Mouse (Mus musculus) mammary gland, adult 2 months (tissue): ENCODE results near the gene Fam151a. TPM values are rescaled to one million over a fixed set of nuclear protein-coding genes. Genes with fewer than 3 reads are reported as not detected.

ENCODE experiments used
- polyA plus RNA-seq: library from polyadenylated mRNA; depleted of rRNA; stranded (reverse); fragments of >200 nt; gene quantifications from 2 replicates; pipeline ENCODE4 v1.2.3, GENCODE M21; 2012; ENCODE audit warnings: low replicate concordance; rRNA removed

Gene Fam151a
- polyA plus RNA-seq: 0.06 TPM in 1 of 2 replicates, not detected in the other

DNA sequence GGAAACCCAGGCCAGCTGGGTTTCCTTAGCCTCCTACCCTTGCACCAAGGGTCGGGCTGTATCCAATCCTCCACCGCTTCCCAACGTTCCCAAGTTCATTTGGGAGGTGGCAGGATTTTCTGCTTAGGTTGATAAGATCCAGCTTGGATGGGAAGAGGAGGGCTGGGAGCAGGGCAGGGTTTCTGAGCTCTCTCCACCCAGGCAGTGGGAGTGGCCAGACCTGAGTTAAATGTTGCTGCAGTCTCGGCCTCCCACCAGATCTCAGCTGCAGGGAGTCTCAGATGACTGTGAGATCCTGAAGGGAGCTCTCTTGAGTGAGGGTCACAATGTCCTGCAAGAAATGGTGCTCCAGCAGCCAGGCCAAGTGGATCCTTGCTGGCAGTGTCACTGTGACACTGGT, at the start of gene Fam151a:
Gene Fam151a, plus strand, starts transcription at position 254 of the 400 bp plus-strand sequence.

DNA sequence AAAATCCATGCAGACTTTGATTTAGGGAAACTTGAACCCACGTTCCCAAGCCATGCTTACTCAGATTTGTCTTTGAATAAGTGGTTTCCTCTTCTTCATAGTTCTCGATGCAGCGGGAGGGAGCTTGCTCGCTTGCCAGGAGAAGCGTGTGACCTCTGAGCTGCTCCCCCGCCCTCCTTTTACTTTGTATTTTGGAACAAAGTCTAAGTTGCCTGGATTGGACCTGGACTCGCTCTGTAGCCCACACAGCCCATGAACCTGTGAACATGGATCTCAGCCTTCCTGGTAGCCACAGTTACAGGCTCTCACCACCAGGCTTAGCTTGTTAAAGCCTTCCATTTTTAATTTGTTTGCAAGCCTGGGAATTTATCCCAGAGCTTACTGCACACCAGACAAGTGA, 2.9 kb upstream of the Fam151a start, which contains the start of gene Mroh7:
Gene Mroh7, minus strand, starts transcription at position 112 of the 400 bp plus-strand sequence.

Other genes starting within 250 kb of the Fam151a start
- gene Bsnd, start 241.6 kb upstream of the Fam151a start, polyA plus RNA-seq: not detected in 2 replicates
- gene Dhcr24, start 172.9 kb upstream of the Fam151a start, polyA plus RNA-seq: 38.2 TPM in 2 replicates
- gene Lexm, start 116.6 kb upstream of the Fam151a start, polyA plus RNA-seq: 0.08 TPM in 1 of 2 replicates, not detected in the other
- 1.7 and 4.0 TPM in 2 replicates for gene Ttc22, start 111.5 kb upstream of the Fam151a start, polyA plus RNA-seq
- gene Pars2, start 82.8 kb upstream of the Fam151a start, polyA plus RNA-seq: 11.0 TPM in 2 replicates
- 33.6 and 60.0 TPM in 2 replicates for gene Ttc4, start 54.9 kb upstream of the Fam151a start, polyA plus RNA-seq
- gene Mroh7, start 3.0 kb upstream of the Fam151a start, polyA plus RNA-seq: 0.55 and 0.56 TPM in 2 replicates
- 10.6 and 27.6 TPM in 2 replicates for gene Acot11, start 71.1 kb downstream of the Fam151a start, polyA plus RNA-seq
- gene Ssbp3, start 176.8 kb downstream of the Fam151a start, polyA plus RNA-seq: 35.5 and 45.1 TPM in 2 replicates